Comparison of ENCODE assay signal across 11 mouse cellular contexts in genomic region chr10:79991099-79991498, GRCm38 (mm10). TPM values are rescaled to one million over a fixed set of nuclear protein-coding genes. Genes with fewer than 3 reads are reported as not detected.
A peak's percentile ranks its signal among the peaks of the same experiment; 100 is the strongest.
DNase-seq lines count a peak whose midpoint lies in the region; ATAC-seq and TF ChIP-seq lines count a peak whose summit lies in the region.
"Had no signal": no experiment of that assay in that cellular context is flagged by ENCODE, and none has a peak within 500 bp of the region (broad histone marks: within the 10 kb centered on the region; RNA-seq: fewer than 3 reads in every experiment).

No protein-coding gene starts in this region.

- peak overlapping the region; percentile 81 for H3K4me2 ChIP-seq in heart, embryonic 11.5 days
- peak overlapping the region; percentile 91 for H3K4me2 ChIP-seq in lung, embryonic 15.5 days
- no peak overlapping the region for H3K4me2 ChIP-seq in midbrain, embryonic 15.5 days
- H3K4me2 ChIP-seq: forebrain, embryonic 13.5 days had no signal

- peaks cover 41% of the 10 kb centered on the region for H3K36me3 ChIP-seq in heart, embryonic 11.5 days (ENCODE audit: control insufficient read depth, insufficient read depth, low read length)
- peaks cover 49% of the 10 kb centered on the region for H3K36me3 ChIP-seq in lung, embryonic 15.5 days
- H3K36me3 ChIP-seq in midbrain, embryonic 15.5 days (replicated peaks), result no peaks in the 10 kb centered on the region

- WGBS in heart, embryonic 11.5 days (ENCODE audit: insufficient replicate concordance), result 64% methylated on average over 12 of the region's 12 CpGs
- 73% methylated on average over 12 of the region's 12 CpGs for WGBS in lung, embryonic 15.5 days
- whole genome bisulfite sequencing in bone marrow, adult 2 months, result 85% methylated on average over 12 of the region's 12 CpGs
- WGBS in midbrain, embryonic 15.5 days, result 53% methylated on average over 12 of the region's 12 CpGs

- 0 out of 2 replicates have a peak, but pooled peaks have one; percentile 12 for TF ChIP-seq POLR2A in bone marrow, adult 2 months (IDR thresholded peaks at IDR 0.05; ENCODE audit: borderline replicate concordance, control insufficient read depth, low read depth, low read length)

- no peaks in the 10 kb centered on the region for H3K9me3 ChIP-seq in heart, embryonic 11.5 days (replicated peaks; ENCODE audit: control insufficient read depth, low read length)
- H3K9me3 ChIP-seq in lung, embryonic 15.5 days, result no peaks in the 10 kb centered on the region
- H3K9me3 ChIP-seq in midbrain, embryonic 15.5 days, result no peaks in the 10 kb centered on the region

- no peaks in the 10 kb centered on the region for H3K27me3 ChIP-seq in heart, embryonic 11.5 days (ENCODE audit: control insufficient read depth, insufficient read depth, low read length)
- H3K27me3 ChIP-seq in lung, embryonic 15.5 days, result no peaks in the 10 kb centered on the region
- peaks cover 42% of the 10 kb centered on the region for H3K27me3 ChIP-seq in midbrain, embryonic 15.5 days (replicated peaks)

- TF ChIP-seq CTCF in bone marrow, adult 2 months (IDR thresholded peaks at IDR 0.05; ENCODE audit: control insufficient read depth, insufficient read depth, low read length), result no peak

- no peak for ATAC-seq in heart, embryonic 11.5 days (replicated peaks; ENCODE audit: insufficient number of reproducible peaks, low FRiP score, low TSS enrichment)
- no peak for ATAC-seq in lung, embryonic 15.5 days (ENCODE audit: borderline replicate concordance, extremely low read depth, low FRiP score, low TSS enrichment)
- ATAC-seq in cerebellum, adult (ENCODE audit: insufficient number of reproducible peaks, low FRiP score, low TSS enrichment), result no peak
- no peak for ATAC-seq in midbrain, embryonic 15.5 days (replicated peaks)
- ATAC-seq: forebrain, embryonic 13.5 days had no signal

- no peak overlapping the region for H3K27ac ChIP-seq in heart, embryonic 11.5 days (ENCODE audit: low read depth, low read length)
- 0 out of 2 replicates have a peak overlapping the region, but pooled peaks have one; percentile 13 for H3K27ac ChIP-seq in lung, embryonic 15.5 days
- H3K27ac ChIP-seq in bone marrow, adult 2 months (ENCODE audit: control insufficient read depth, insufficient read depth, low read depth, low read length, poor library complexity), result no peak overlapping the region
- no peak overlapping the region for H3K27ac ChIP-seq in midbrain, embryonic 15.5 days
- H3K27ac ChIP-seq: forebrain, embryonic 13.5 days had no signal

- DNase-seq in heart, postnatal 4 days, result no peak
- no peak for DNase-seq in lung, postnatal 25 days (ENCODE audit: low spot score)
- peak; percentile 35 to 37 for DNase-seq in natural killer cell, adult 2 months (ENCODE audit: low spot score in 2 of 2)
- DNase-seq: heart, adult 11 months; lung, postnatal 14 days had no signal

- no peak overlapping the region for H3K9ac ChIP-seq in heart, embryonic 11.5 days (ENCODE audit: low read depth, low read length)
- no peak overlapping the region for H3K9ac ChIP-seq in lung, embryonic 15.5 days
- H3K9ac ChIP-seq in midbrain, embryonic 15.5 days, result no peak overlapping the region
- H3K9ac ChIP-seq: forebrain, embryonic 13.5 days had no signal

- H3K4me3 ChIP-seq in heart, embryonic 11.5 days (ENCODE audit: low read depth, low read length), result peak overlapping the region; percentile 20
- 0 out of 2 replicates have a peak overlapping the region, but pooled peaks have one; percentile 86 for H3K4me3 ChIP-seq in lung, embryonic 15.5 days
- H3K4me3 ChIP-seq in bone marrow, adult 2 months (replicated peaks; ENCODE audit: control insufficient read depth, low read depth, low read length), result peak overlapping the region; percentile 4
- H3K4me3 ChIP-seq in midbrain, embryonic 15.5 days, result no peak overlapping the region
- H3K4me3 ChIP-seq: forebrain, embryonic 13.5 days had no signal

- H3K4me1 ChIP-seq in heart, embryonic 11.5 days (ENCODE audit: control insufficient read depth, insufficient read depth, low read length), result peaks cover 31% of the 10 kb centered on the region
- peaks cover 48% of the 10 kb centered on the region for H3K4me1 ChIP-seq in lung, embryonic 15.5 days
- H3K4me1 ChIP-seq in bone marrow, adult 2 months (ENCODE audit: control insufficient read depth, insufficient read depth, low read length), result peaks cover 8% of the 10 kb centered on the region; the same call in 1 of the 2 replicates
- peaks cover 30% of the 10 kb centered on the region for H3K4me1 ChIP-seq in midbrain, embryonic 15.5 days

RNA-seq across cellular contexts. Expression of gene Cnn2, which starts 2.7 kb away (rescaled TPM):
- 405 and 420 TPM in 2 replicates for polyA plus RNA-seq in heart, embryonic 11.5 days (2014; fragmentation: Nextera tagmentation; extraction: Ambion mirVana)
- total RNA-seq in heart, postnatal 4 days (2021), result 100 to 1,000 TPM; 109 to 113 TPM
- 367 and 375 TPM in 2 replicates for polyA plus RNA-seq in lung, embryonic 15.5 days (2015; fragmentation: Nextera tagmentation; extraction: Ambion mirVana)
- 41.7 and 92.4 TPM in 2 replicates for polyA plus RNA-seq in bone marrow, adult 2 months (2011; ENCODE audit: insufficient read depth, insufficient read length, low replicate concordance, missing spikeins)
- polyA plus RNA-seq in midbrain, embryonic 15.5 days (2015; fragmentation: Nextera tagmentation; extraction: Ambion mirVana), result 28.6 and 34.4 TPM in 2 replicates

RNA-seq across cellular contexts. Expression of gene Abca7, which starts 5.2 kb away (rescaled TPM):
- polyA plus RNA-seq in heart, embryonic 11.5 days (2014; fragmentation: Nextera tagmentation; extraction: Ambion mirVana), result 2.1 and 2.8 TPM in 2 replicates
- 1 to 10 TPM; 6.9 to 8.1 TPM for total RNA-seq in heart, postnatal 4 days (2021)
- 3.5 and 4.3 TPM in 2 replicates for polyA plus RNA-seq in lung, embryonic 15.5 days (2015; fragmentation: Nextera tagmentation; extraction: Ambion mirVana)
- 54.3 and 96.9 TPM in 2 replicates for polyA plus RNA-seq in bone marrow, adult 2 months (2011; ENCODE audit: insufficient read depth, insufficient read length, low replicate concordance, missing spikeins)
- 4.4 and 4.8 TPM in 2 replicates for polyA plus RNA-seq in midbrain, embryonic 15.5 days (2015; fragmentation: Nextera tagmentation; extraction: Ambion mirVana)

RNA-seq across cellular contexts. Expression of gene Tmem259, which starts 7.0 kb away (rescaled TPM):
- 12.8 and 15.6 TPM in 2 replicates for polyA plus RNA-seq in heart, embryonic 11.5 days (2014; fragmentation: Nextera tagmentation; extraction: Ambion mirVana)
- total RNA-seq in heart, postnatal 4 days (2021), result 100 to 1,000 TPM; 117 to 120 TPM
- polyA plus RNA-seq in lung, embryonic 15.5 days (2015; fragmentation: Nextera tagmentation; extraction: Ambion mirVana), result 20.2 and 20.5 TPM in 2 replicates
- polyA plus RNA-seq in bone marrow, adult 2 months (2011; ENCODE audit: insufficient read depth, insufficient read length, low replicate concordance, missing spikeins), result 78.6 and 131 TPM in 2 replicates
- polyA plus RNA-seq in midbrain, embryonic 15.5 days (2015; fragmentation: Nextera tagmentation; extraction: Ambion mirVana), result 24.3 and 28.3 TPM in 2 replicates

RNA-seq across cellular contexts. Expression of gene Grin3b, which starts 20.6 kb away (rescaled TPM):
- polyA plus RNA-seq in heart, embryonic 11.5 days (2014; fragmentation: Nextera tagmentation; extraction: Ambion mirVana), result 0.19 and 0.20 TPM in 2 replicates
- under 1 TPM in 1 of 2 experiments, not detected in 1; 0.21 TPM for total RNA-seq in heart, postnatal 4 days (2021)
- polyA plus RNA-seq in lung, embryonic 15.5 days (2015; fragmentation: Nextera tagmentation; extraction: Ambion mirVana), result 0.34 and 0.45 TPM in 2 replicates
- polyA plus RNA-seq in bone marrow, adult 2 months (2011; ENCODE audit: insufficient read depth, insufficient read length, low replicate concordance, missing spikeins), result not detected in 2 replicates
- polyA plus RNA-seq in midbrain, embryonic 15.5 days (2015; fragmentation: Nextera tagmentation; extraction: Ambion mirVana), result 0.34 and 0.66 TPM in 2 replicates

RNA-seq across cellular contexts. Expression of gene Arhgap45, which starts 25.4 kb away (rescaled TPM):
- 6.2 and 7.5 TPM in 2 replicates for polyA plus RNA-seq in heart, embryonic 11.5 days (2014; fragmentation: Nextera tagmentation; extraction: Ambion mirVana)
- total RNA-seq in heart, postnatal 4 days (2021), result 1 to 10 TPM; 4.0 to 4.1 TPM
- polyA plus RNA-seq in lung, embryonic 15.5 days (2015; fragmentation: Nextera tagmentation; extraction: Ambion mirVana), result 16.8 and 19.8 TPM in 2 replicates
- polyA plus RNA-seq in bone marrow, adult 2 months (2011; ENCODE audit: insufficient read depth, insufficient read length, low replicate concordance, missing spikeins), result 111 and 291 TPM in 2 replicates
- polyA plus RNA-seq in midbrain, embryonic 15.5 days (2015; fragmentation: Nextera tagmentation; extraction: Ambion mirVana), result 1.9 and 2.2 TPM in 2 replicates

Comparison
In these comparisons a context has a peak if more than half of its experiments do, and no peak if none do; other contexts are left out.
1. DNase-seq: peak in natural killer cell, adult 2 months (2 of 2); none in heart, postnatal 4 days (single experiment) and lung, postnatal 25 days (single experiment).